Mouse (Mus musculus): ENCODE measurements around the gene Wbp2nl.

DNA sequence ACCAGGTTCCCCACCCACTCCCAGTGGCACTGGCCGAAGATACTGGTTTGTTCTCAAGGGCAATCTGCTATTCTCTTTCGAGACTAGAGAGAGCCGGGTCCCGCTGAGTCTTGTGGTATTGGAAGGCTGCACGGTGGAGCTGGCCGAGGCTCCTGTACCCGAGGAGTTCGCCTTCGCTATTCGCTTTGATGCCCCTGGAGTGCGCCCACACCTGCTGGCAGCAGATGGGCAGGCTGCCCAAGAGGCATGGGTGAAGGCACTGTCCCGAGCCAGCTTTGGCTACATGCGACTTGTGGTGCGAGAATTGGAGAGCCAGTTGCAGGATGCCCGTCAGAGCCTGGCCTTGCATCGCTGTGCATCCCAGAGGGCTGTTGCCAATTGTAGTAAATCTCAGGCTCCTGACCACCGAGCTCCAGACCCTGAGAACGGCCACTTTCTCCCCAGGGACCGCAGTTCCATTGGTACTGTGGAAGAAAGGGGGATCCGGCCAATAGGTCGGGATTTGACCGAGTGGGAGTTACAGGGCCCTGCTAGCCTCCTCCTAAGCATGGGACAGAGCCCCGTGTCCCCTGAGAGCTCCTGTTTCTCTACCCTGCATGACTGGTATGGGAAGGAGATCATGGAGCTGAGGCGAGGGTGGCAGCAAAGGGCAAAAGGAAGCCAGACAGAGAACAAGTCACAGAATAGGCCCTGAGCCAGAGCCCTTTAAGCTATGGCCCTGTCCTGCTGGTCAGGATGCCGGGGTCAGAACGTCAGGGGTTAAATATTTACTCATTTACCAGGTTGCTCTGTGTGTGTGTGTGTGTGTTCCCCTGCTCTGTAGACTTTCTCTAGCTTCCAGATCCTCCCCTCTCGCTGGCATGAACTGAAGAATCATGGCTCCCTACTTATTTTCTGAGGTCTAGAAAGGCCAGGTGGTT, 44.9 kb downstream of the Wbp2nl start:
- TF ChIP-seq JUND (IDR thresholded peaks at IDR 0.05; ENCODE audit: low read depth, low read length): no peak
- TF ChIP-seq RAD21 (IDR thresholded peaks at IDR 0.05; ENCODE audit: low read depth, low read length): no peak
- no peak for TF ChIP-seq POLR2AphosphoS2 (IDR thresholded peaks at IDR 0.05; ENCODE audit: low read length)
- peak in 1 of 2 experiments; percentile 8; a peak in 1 of 4 replicates for TF ChIP-seq POLR2A (IDR thresholded peaks at IDR 0.05; ENCODE audit: control insufficient read depth in 1 of 2, insufficient read depth in 1 of 2, low read depth in 1 of 2, low read length in 2 of 2, poor library complexity in 1 of 2)
- no peak for TF ChIP-seq CTCF (IDR thresholded peaks at IDR 0.05 in 2 of 3, conservative IDR thresholded peaks at IDR 0.05 in 1 of 3; ENCODE audit: control insufficient read depth in 1 of 3, insufficient read depth in 1 of 3, low read depth in 2 of 3, low read length in 3 of 3, poor library complexity in 1 of 3, severe bottlenecking in 1 of 3)
- no peak for TF ChIP-seq GATA1 (IDR thresholded peaks at IDR 0.05; ENCODE audit: low read depth, low read length)
- no peak for TF ChIP-seq ZNF384 (IDR thresholded peaks at IDR 0.05; ENCODE audit: low read depth, low read length)
- no peak for TF ChIP-seq HCFC1 (IDR thresholded peaks at IDR 0.05; ENCODE audit: low read depth, low read length)
- no peak for TF ChIP-seq MAX (IDR thresholded peaks at IDR 0.05; ENCODE audit: low read length)
- TF ChIP-seq MAZ (IDR thresholded peaks at IDR 0.05; ENCODE audit: low read depth, low read length): no peak
